Mouse (Mus musculus) E14TG2a.4 (cell line): ENCODE data around the gene Vamp5.

Source experiments
- H3K27me3 ChIP-seq: 2 replicates; pipeline ENCODE4 v1.6.1; 2014; ENCODE audit warnings: low read length, control low read depth; ENCODE audit not compliant: insufficient read depth
- H3K36me3 ChIP-seq: 2 replicates; pipeline ENCODE4 v1.6.1; 2014; ENCODE audit warnings: low read length, control low read depth; ENCODE audit not compliant: insufficient read depth
- H3K4me1 ChIP-seq: replicated peaks from 2 replicates; pipeline ENCODE4 v1.6.1; 2014; ENCODE audit warnings: low read depth, low read length, control low read depth
- H3K4me3 ChIP-seq: replicated peaks from 2 replicates; pipeline ENCODE4 v1.5.1; 2014; ENCODE audit warnings: mild to moderate bottlenecking, low read length
- H3K9me3 ChIP-seq: 2 replicates; pipeline ENCODE4 v1.6.1; 2014; ENCODE audit warnings: low read length, control low read depth
- CTCF ChIP-seq: conservative IDR thresholded peaks from 2 replicates; pipeline ENCODE4 v1.5.1; 2014; ENCODE audit warnings: low read length
- NANOG ChIP-seq: IDR thresholded peaks from 2 replicates; pipeline ENCODE4 v1.6.1; 2014; ENCODE audit warnings: borderline replicate concordance, low read length, mixed read lengths
- POU5F1 ChIP-seq: IDR thresholded peaks from 2 replicates; pipeline ENCODE4 v1.6.1; 2014; ENCODE audit warnings: low read length, borderline replicate concordance

Gene Vamp5

DNA sequence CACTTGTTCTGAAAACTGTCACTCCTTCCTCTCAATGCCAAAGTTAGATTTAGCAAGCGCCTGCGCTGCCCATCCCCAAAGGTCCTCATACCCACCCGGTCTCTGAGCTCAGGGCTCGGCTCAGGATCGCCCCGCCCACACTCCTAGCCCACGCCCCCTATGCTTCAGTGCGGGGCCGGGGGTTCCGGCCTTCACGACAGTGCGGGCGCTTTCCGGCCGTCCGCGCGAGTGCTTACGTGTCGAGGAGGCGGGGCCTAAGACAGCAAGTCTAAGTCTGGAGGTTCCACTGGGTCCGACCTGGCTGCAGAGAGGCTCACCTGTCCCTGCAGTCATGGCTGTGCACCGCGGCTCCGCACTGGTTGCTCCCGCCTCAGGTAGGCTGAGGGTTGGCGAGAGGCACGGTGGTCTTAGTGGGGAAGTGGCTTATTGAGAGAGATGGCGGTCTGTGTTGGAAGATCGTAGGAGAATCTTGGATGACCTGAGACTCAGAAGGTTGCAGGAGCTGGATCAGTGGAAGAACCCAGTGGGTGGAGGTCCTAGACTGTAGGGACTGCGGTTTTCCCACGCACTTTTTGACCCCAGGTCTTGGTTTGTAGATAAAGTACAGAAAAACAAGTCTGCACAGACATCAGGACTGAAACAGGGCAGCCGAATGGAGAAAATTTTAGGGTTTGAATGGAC, 33.9 kb upstream of the Vamp5 start, which contains the start of gene Ggcx:
TSS of gene Ggcx (plus strand) at position 233 of the 681 bp plus-strand sequence.
- Histone ChIP-seq H3K27me3 (no peaks in the 10 kb centered on the region), H3K4me3 (peak within 1 kb of the TSS; percentile 92), H3K9me3 (no peaks in the 10 kb centered on the region), H3K36me3 (peaks cover 35% of the 10 kb centered on the region), H3K4me1 (peaks cover 20% of the 10 kb centered on the region)
- TF ChIP-seq CTCF (no peak), NANOG (no peak), POU5F1 (no peak)

DNA sequence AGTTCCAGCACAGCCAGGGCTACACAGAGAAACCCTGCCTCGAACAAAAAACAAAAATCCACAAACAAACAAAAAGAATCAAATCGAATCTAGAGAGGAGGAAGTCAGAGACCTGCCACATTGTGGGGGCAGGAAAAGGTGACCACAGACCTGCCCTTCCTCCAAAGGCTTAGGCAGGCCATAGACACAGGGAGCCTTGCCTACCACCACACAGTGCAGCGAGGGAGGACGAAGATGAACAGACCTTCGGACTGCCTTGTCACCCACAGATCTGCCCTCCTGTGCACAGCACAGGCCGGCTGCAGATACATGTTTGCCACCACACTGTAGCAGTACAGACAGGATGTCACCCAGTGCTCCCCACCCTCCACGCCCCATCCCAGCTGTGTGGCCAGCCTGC, 30.2 kb upstream of the Vamp5 start:
- Histone ChIP-seq H3K36me3 (peaks cover under 1% of the 10 kb centered on the region; the same call in 1 of the 2 replicates), H3K4me3 (no peak overlapping the region), H3K27me3 (no peaks in the 10 kb centered on the region), H3K4me1 (peaks cover 15% of the 10 kb centered on the region), H3K9me3 (no peaks in the 10 kb centered on the region)
- TF ChIP-seq POU5F1 = no peak
- TF ChIP-seq CTCF = no peak
- TF ChIP-seq NANOG = no peak

- H3K36me3 ChIP-seq = no peaks in the 10 kb centered on the region
- no peaks in the 10 kb centered on the region for H3K27me3 ChIP-seq
- no peak overlapping the region for H3K4me3 ChIP-seq
- H3K4me1 ChIP-seq = peaks cover 10% of the 10 kb centered on the region
- no peaks in the 10 kb centered on the region for H3K9me3 ChIP-seq
- TF ChIP-seq NANOG = no peak
- TF ChIP-seq POU5F1 = no peak
- peak; percentile 33; the same call in 1 of the 2 replicates for TF ChIP-seq CTCF
Measured at GRCm38 (mm10) chr6:72410003-72410402, 29.7 kb upstream of the Vamp5 start.

GRCm38 (mm10) chr6:72409567-72409966, 29.3 kb upstream of the Vamp5 start:
- H3K4me3 ChIP-seq = no peak overlapping the region
- no peaks in the 10 kb centered on the region for H3K36me3 ChIP-seq
- TF ChIP-seq CTCF = peak; percentile 56
- no peak for TF ChIP-seq POU5F1
- H3K9me3 ChIP-seq = no peaks in the 10 kb centered on the region
- peaks cover 6% of the 10 kb centered on the region for H3K4me1 ChIP-seq
- no peaks in the 10 kb centered on the region for H3K27me3 ChIP-seq

- Histone ChIP-seq H3K27me3 (no peaks in the 10 kb centered on the region), H3K36me3 (no peaks in the 10 kb centered on the region), H3K4me3 (no peak overlapping the region), H3K4me1 (no peaks in the 10 kb centered on the region), H3K9me3 (no peaks in the 10 kb centered on the region)
- TF ChIP-seq NANOG (no peak), CTCF (peak; percentile 97)
Measured at GRCm38 (mm10) chr6:72407119-72407518, 26.9 kb upstream of the Vamp5 start.

- Histone ChIP-seq H3K4me3 (no peak overlapping the region), H3K36me3 (no peaks in the 10 kb centered on the region), H3K4me1 (no peaks in the 10 kb centered on the region), H3K27me3 (no peaks in the 10 kb centered on the region), H3K9me3 (no peaks in the 10 kb centered on the region)
- TF ChIP-seq NANOG = no peak
- no peak for TF ChIP-seq CTCF
- TF ChIP-seq POU5F1 = no peak
Measured at GRCm38 (mm10) chr6:72405356-72405755, 25.1 kb upstream of the Vamp5 start.

DNA sequence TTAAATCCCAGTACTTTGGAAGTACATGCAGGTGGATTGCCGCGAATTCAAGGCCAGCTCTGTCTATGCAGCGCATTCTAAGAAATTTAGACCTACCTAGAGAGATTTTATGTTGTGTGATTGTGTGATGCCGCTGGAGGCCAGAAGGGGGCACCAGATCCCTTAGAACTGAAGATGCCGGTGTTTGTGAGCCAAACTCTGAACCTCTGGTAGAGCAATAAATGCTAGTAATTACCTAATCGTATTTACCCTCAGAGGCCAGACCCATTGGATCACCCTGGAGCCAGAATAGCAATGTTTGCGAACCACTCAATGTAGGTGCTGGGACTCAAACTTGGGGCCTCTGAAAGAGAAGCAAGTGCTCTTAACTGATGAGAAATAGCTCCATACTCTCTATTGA, 21.6 kb upstream of the Vamp5 start:
- Histone ChIP-seq H3K27me3 (no peaks in the 10 kb centered on the region), H3K4me3 (no peak overlapping the region), H3K4me1 (peaks cover 3% of the 10 kb centered on the region; the same call in 1 of the 2 replicates), H3K36me3 (no peaks in the 10 kb centered on the region), H3K9me3 (no peaks in the 10 kb centered on the region)
- TF ChIP-seq NANOG = no peak
- TF ChIP-seq CTCF = peak; percentile 79
- no peak for TF ChIP-seq POU5F1

- H3K4me3 ChIP-seq = no peak overlapping the region
- TF ChIP-seq POU5F1 = no peak
- no peaks in the 10 kb centered on the region for H3K36me3 ChIP-seq
- H3K9me3 ChIP-seq = no peaks in the 10 kb centered on the region
- H3K4me1 ChIP-seq = peaks cover 3% of the 10 kb centered on the region; the same call in 1 of the 2 replicates
- no peaks in the 10 kb centered on the region for H3K27me3 ChIP-seq
Measured at GRCm38 (mm10) chr6:72399967-72400366, 19.7 kb upstream of the Vamp5 start.

DNA sequence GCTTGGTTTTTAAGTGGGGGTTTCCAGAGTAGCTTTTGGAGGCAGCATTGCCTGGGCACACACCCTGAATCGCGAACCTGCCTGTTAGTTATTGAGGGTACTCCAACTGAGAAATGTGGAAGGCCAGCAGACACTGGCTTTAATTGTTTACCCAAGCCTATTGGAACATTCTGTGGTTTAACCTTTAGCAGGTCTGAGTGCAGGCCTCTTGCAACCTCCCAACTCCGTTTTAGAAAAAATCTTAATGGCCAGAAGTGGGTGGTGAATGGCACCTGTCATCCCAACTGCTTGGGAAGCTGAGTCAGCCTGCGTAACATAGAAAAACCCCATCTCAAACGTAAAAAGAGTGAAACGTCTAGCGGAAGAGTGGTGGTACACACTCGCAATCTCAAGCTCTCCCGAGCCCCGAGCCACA, 16.6 kb upstream of the Vamp5 start:
- no peak overlapping the region for H3K4me3 ChIP-seq
- no peaks in the 10 kb centered on the region for H3K36me3 ChIP-seq
- peaks cover 3% of the 10 kb centered on the region; the same call in 1 of the 2 replicates for H3K4me1 ChIP-seq
- no peak for TF ChIP-seq POU5F1
- TF ChIP-seq CTCF = no peak
- no peak for TF ChIP-seq NANOG
- H3K27me3 ChIP-seq = no peaks in the 10 kb centered on the region
- no peaks in the 10 kb centered on the region for H3K9me3 ChIP-seq
